Mouse (Mus musculus): ENCODE data around the gene Bax. TPM values are rescaled to one million over a fixed set of nuclear protein-coding genes. Genes with fewer than 3 reads are reported as not detected.

The Bax gene
- total and polyA plus RNA-seq, 3 experiments, result 195 to 273 (median 233) TPM

GRCm38 (mm10) chr7:45515436-45515835 lies 48.7 kb upstream of the Bax start:
- no peaks in the 10 kb centered on the region for H3K9me3 ChIP-seq (replicated peaks; ENCODE audit: low read length)
- H3K4me1 ChIP-seq (ENCODE audit: control insufficient read depth in 1 of 2, insufficient read depth in 2 of 2), result peaks cover 2 to 4% of the 10 kb centered on the region in 2 experiments; a peak in 2 of 4 replicates
- H3K4me2 ChIP-seq (ENCODE audit: insufficient read depth, low read depth, poor library complexity, severe bottlenecking), result no peak overlapping the region
- H3K4me3 ChIP-seq (replicated peaks in 1 of 3; ENCODE audit: low read depth in 2 of 3, low read length in 2 of 3, poor library complexity in 1 of 3), result no peak overlapping the region
- no peaks in the 10 kb centered on the region for H3K36me3 ChIP-seq (replicated peaks in 1 of 2; ENCODE audit: control insufficient read depth in 1 of 2, insufficient read depth in 1 of 2, low read length in 1 of 2)
- no peak for DNase-seq (ENCODE audit: extremely low read depth)
- TF ChIP-seq JUN (IDR thresholded peaks at IDR 0.05; ENCODE audit: insufficient read depth, low read depth, low read length) (no peak), TCF12 (IDR thresholded peaks at IDR 0.05; ENCODE audit: low read depth, low read length) (no peak), MAFK (IDR thresholded peaks at IDR 0.05; ENCODE audit: insufficient replicate concordance, low read length) (no peak), PAX5 (IDR thresholded peaks at IDR 0.05; ENCODE audit: low read length) (no peak)
- H3K27ac ChIP-seq (ENCODE audit: insufficient read depth, low read depth), result no peak overlapping the region
- H3K79me2 ChIP-seq (replicated peaks; ENCODE audit: control insufficient read depth, extremely low read depth, insufficient read depth, poor library complexity, severe bottlenecking), result no peaks in the 10 kb centered on the region
- H3K27me3 ChIP-seq (replicated peaks), result no peaks in the 10 kb centered on the region
- no peak overlapping the region for H3K9ac ChIP-seq (ENCODE audit: insufficient read depth, low read depth)
- dilution Hi-C loops (cut with MboI; ENCODE audit: extremely low pct_ligation_motif_present, extremely low pct_unique_long_range_greater_than_20kb, low sequenced_read_pairs), result no loop called here
- in situ Hi-C loops (cut with MboI; ENCODE audit: low pct_ligation_motif_present, low pct_unique_long_range_greater_than_20kb, low sequenced_read_pairs), result no loop called here

- Histone ChIP-seq H3K36me3 (replicated peaks in 1 of 2; ENCODE audit: control insufficient read depth in 1 of 2, insufficient read depth in 1 of 2, low read length in 1 of 2) (no peaks in the 10 kb centered on the region), H3K4me3 (replicated peaks in 1 of 3; ENCODE audit: low read depth in 2 of 3, low read length in 2 of 3, poor library complexity in 1 of 3) (no peak overlapping the region), H3K27ac (ENCODE audit: insufficient read depth, low read depth) (no peak overlapping the region), H3K9me3 (replicated peaks; ENCODE audit: low read length) (no peaks in the 10 kb centered on the region), H3K4me1 (ENCODE audit: control insufficient read depth in 1 of 2, insufficient read depth in 2 of 2) (peaks cover 2 to 4% of the 10 kb centered on the region in 2 experiments; a peak in 3 of 4 replicates), H3K9ac (ENCODE audit: insufficient read depth, low read depth) (no peak overlapping the region), H3K27me3 (replicated peaks) (no peaks in the 10 kb centered on the region), H3K79me2 (replicated peaks; ENCODE audit: control insufficient read depth, extremely low read depth, insufficient read depth, poor library complexity, severe bottlenecking) (no peaks in the 10 kb centered on the region), H3K4me2 (ENCODE audit: insufficient read depth, low read depth, poor library complexity, severe bottlenecking) (no peak overlapping the region)
- no peak for DNase-seq (ENCODE audit: extremely low read depth)
- in situ Hi-C loops (cut with MboI; ENCODE audit: low pct_ligation_motif_present, low pct_unique_long_range_greater_than_20kb, low sequenced_read_pairs), result no loop called here
- no peak for TF ChIP-seq KAT2A (IDR thresholded peaks at IDR 0.05; ENCODE audit: insufficient replicate concordance, low read length)
- no peak for TF ChIP-seq USF2 (conservative IDR thresholded peaks at IDR 0.05; ENCODE audit: low read depth, low read length)
- no peak for TF ChIP-seq MXI1 (IDR thresholded peaks at IDR 0.05; ENCODE audit: low read depth, low read length)
- TF ChIP-seq MAFK (IDR thresholded peaks at IDR 0.05; ENCODE audit: insufficient replicate concordance, low read length), result no peak
- no peak for TF ChIP-seq JUND (conservative IDR thresholded peaks at IDR 0.05; ENCODE audit: low read depth, low read length)
- no peak for TF ChIP-seq ETS1 (conservative IDR thresholded peaks at IDR 0.05; ENCODE audit: low read depth, low read length)
- no peak for TF ChIP-seq RAD21 (IDR thresholded peaks at IDR 0.05; ENCODE audit: low read depth, low read length)
- no peak for TF ChIP-seq GABPA (IDR thresholded peaks at IDR 0.05; ENCODE audit: insufficient replicate concordance, low read depth, low read length)
- no peak for TF ChIP-seq PAX5 (IDR thresholded peaks at IDR 0.05; ENCODE audit: low read length)
- TF ChIP-seq USF1 (IDR thresholded peaks at IDR 0.05; ENCODE audit: low read depth, low read length), result no peak
- no peak for TF ChIP-seq ZMIZ1 (IDR thresholded peaks at IDR 0.05; ENCODE audit: low read depth, low read length)
- TF ChIP-seq POLR2A (IDR thresholded peaks at IDR 0.05; ENCODE audit: low read depth, low read length), result no peak
- TF ChIP-seq HCFC1 (IDR thresholded peaks at IDR 0.05; ENCODE audit: low read depth, low read length), result no peak
- TF ChIP-seq POLR2AphosphoS2 (IDR thresholded peaks at IDR 0.05; ENCODE audit: low read depth, low read length), result no peak
- TF ChIP-seq CHD1 (IDR thresholded peaks at IDR 0.05; ENCODE audit: low read depth, low read length), result no peak
- TF ChIP-seq CTCF (conservative IDR thresholded peaks at IDR 0.05 in 1 of 2, IDR thresholded peaks at IDR 0.05 in 1 of 2; ENCODE audit: low read depth in 2 of 2, low read length in 2 of 2), result no peak
- TF ChIP-seq ZNF384 (IDR thresholded peaks at IDR 0.05; ENCODE audit: low read depth, low read length), result no peak
- dilution Hi-C loops (cut with MboI; ENCODE audit: extremely low pct_ligation_motif_present, extremely low pct_unique_long_range_greater_than_20kb, low sequenced_read_pairs), result no loop called here
These were observed 47.7 kb upstream of the Bax start for GRCm38 (mm10) chr7:45514411-45514810.
